Mouse (Mus musculus) adrenal gland, adult 2 months (tissue): ENCODE data around the gene Wfdc9. TPM values are rescaled to one million over a fixed set of nuclear protein-coding genes. Genes with fewer than 3 reads are reported as not detected.

Source experiments
- DNase-seq: peaks from one replicate; pipeline ENCODE4 v3.0.0; 2021
- polyA plus RNA-seq: library from polyadenylated mRNA; depleted of rRNA; stranded (reverse); fragments of >200 nt; gene quantifications from 2 replicates; pipeline ENCODE4 v1.2.3, GENCODE M21; 2012; rRNA removed
- total RNA-seq, 2 experiments: library from RNA; stranded (reverse); gene quantifications; 2 replicates each; pipeline ENCODE4 v1.2.3; 2021

The Wfdc9 gene
- total and polyA plus RNA-seq, 3 experiments, result not detected

DNA sequence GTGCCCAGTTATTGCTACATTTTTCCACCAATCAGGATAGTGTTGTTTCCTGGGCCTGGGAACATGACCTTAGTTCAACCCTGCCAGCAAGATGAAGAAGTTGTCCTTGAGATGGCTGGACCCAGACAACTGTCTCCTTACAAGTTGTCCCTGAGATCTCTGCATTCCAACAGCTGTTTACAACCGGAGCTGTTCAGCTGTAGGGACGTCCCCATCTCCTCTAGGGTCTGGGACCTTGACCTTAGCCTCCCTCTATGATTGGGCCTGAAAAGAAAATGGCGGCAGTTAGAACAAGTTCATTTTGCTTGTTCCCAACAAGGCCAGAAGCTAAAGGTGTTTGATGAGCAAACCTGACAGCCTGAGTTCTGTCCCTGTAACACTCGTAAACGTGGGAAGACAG is 37.3 kb downstream of the Wfdc9 start:
- DNase-seq, result no peak

DNA sequence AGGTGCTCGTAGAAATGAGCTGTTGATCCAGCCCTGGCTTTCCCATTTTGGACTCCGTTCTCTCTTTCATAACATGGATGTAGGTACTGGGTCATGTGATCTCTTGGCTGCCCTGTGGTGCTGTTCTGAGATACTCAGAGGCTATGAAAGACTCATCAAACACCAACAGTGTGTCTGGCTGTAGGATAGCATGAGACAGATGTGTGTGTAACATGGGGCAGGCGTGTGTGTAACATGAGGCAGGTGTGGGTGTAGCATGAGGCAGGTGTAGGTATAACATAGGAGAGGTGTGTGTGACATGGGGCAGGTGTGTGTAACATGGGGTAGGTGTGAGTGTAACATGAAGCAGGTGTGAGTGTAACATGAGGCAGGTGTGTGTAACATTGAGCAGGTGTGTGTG is 41.0 kb downstream of the Wfdc9 start:
- DNase-seq, result no peak

DNA sequence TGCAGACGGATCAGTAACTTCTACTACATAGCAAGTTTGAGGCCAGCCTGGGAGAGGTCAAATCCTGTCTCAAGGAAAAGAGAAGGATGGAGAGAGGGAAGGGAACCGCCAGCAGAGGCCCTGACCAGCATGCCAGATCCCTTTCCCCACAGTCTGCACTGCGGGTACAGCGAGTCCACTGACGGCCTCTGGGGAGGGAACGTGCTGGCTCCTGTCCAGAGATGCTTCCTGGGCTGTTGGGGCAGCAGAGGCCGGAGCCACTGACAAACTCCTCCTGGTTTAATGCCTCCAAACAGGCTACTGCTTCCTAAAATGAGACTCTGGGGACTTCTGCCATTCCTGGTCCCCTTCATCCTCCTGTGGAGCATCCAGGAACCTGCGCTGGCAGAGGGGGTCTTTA is 42.9 kb downstream of the Wfdc9 start, which contains the start of the genes Wfdc6b and Wfdc8:
Wfdc6b (plus strand) TSS at position 52 of the 400 bp plus-strand sequence.
Wfdc8 (minus strand) TSS at position 156 of the 400 bp plus-strand sequence.
- DNase-seq, result peak; percentile 38

DNA sequence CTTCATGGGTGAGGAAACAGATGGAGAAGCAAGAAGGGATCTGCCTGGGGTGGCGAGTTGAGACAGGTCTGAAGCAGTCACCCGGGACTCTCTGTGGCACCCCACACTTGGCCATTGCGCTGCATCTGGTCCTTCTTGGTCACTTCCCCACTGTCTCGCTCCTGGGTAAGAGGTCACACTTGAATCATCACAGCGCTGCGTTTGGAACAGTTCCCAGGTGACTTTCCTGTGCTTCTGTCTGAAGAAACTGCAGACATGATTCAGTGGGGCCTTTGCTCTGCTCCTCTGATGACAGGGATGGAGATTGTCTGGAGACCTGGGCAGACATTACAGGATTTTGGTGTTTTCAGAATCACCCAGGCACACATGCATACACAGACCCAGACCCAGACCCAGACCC is 47.6 kb downstream of the Wfdc9 start:
- DNase-seq, result peak; percentile 68

DNA sequence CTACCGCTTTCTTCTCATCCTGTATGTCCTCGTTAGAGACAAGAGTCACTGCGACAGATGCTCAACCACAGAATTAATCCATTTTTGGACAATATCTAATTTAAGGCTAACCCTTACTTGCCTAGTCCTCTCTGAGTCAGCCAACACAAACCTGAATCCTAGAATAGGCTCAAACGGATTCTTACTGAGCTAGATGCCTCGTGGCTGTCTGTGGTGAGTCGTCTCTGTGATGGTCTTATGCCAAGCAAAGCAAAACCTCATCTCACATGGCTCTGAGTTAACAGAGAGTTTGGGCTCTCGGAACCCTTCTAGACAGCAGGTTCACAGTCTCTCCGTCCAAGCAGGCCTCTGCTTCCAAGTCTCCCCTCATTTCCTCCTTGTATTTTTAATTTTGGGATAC is 52.0 kb downstream of the Wfdc9 start:
- DNase-seq, result no peak

DNA sequence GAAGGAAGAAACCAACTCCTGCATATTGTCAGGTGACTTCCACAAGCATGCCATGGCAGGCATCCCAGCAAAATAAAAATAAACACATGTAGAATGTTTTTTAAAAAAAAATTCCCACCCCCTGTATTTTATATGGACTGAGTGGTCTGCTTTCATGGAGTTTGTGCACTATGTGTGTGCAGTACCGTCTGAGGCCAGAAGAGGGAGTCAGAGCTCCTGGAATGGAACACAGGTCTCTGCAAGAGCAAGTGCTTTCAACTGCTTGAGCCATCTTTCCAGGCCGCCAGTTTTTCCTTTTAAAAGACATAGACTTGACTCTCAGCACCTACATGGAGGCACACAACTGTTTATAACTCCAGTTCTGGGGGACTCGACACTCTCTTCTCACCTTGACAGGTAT is 52.9 kb downstream of the Wfdc9 start:
- DNase-seq, result no peak

DNA sequence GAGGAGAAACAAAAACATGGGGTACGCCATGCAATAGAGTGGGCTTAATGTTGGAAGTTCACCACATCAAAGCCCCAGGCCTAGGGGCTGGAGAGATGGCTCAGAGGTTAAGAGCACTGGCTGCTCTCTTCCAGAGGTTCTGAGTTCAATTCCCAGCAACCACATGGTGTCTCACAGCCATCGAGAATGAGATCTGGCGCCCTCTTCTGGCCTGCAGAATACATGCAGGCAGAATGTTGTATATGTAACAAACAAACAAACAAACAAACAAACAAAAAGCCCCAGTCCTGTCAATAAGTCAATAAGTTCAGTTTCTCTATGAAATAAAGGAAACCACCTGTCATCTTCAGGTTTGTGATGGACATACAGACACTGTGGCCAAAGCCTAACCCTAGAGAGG is 56.2 kb downstream of the Wfdc9 start:
- DNase-seq, result no peak

Other genes with a start within 250 kb of the Wfdc9 start
Only the 30 nearest of the 31 such genes appear.
- gene Sdc4, start 212.7 kb downstream of the Wfdc9 start, total RNA-seq, result 100 to 1,000 TPM; 123 to 151 TPM
- gene Sdc4, start 212.7 kb downstream of the Wfdc9 start, polyA plus RNA-seq, result 23.3 and 23.5 TPM in 2 replicates
- gene Sys1, start 199.6 kb downstream of the Wfdc9 start, total RNA-seq, result 10 to 100 TPM; 24.5 to 34.0 TPM
- 299 and 335 TPM in 2 replicates for gene Sys1, start 199.6 kb downstream of the Wfdc9 start, polyA plus RNA-seq
- gene Gm20458, start 195.6 kb downstream of the Wfdc9 start, total RNA-seq, result 1 to 10 TPM; 3.9 to 9.6 TPM
- gene Gm20458, start 195.6 kb downstream of the Wfdc9 start, polyA plus RNA-seq, result 9.6 and 18.9 TPM in 2 replicates
- gene Trp53tg5, start 182.9 kb downstream of the Wfdc9 start, total RNA-seq, result not detected
- gene Trp53tg5, start 182.9 kb downstream of the Wfdc9 start, polyA plus RNA-seq, result not detected in 2 replicates
- gene Dbndd2, start 170.5 kb downstream of the Wfdc9 start, total RNA-seq, result 1 to 10 TPM; 5.5 to 7.0 TPM
- 20.8 and 30.7 TPM in 2 replicates for gene Dbndd2, start 170.5 kb downstream of the Wfdc9 start, polyA plus RNA-seq
- 10 to 100 TPM; 72.7 to 98.8 TPM for gene Pigt, start 159.1 kb downstream of the Wfdc9 start, total RNA-seq
- gene Pigt, start 159.1 kb downstream of the Wfdc9 start, polyA plus RNA-seq, result 216 and 218 TPM in 2 replicates
- gene Wfdc2, start 94.2 kb downstream of the Wfdc9 start, total RNA-seq, result not detected
- 0.51 and 0.73 TPM in 2 replicates for gene Wfdc2, start 94.2 kb downstream of the Wfdc9 start, polyA plus RNA-seq
- gene Spint3, start 83.1 kb downstream of the Wfdc9 start, total RNA-seq, result not detected
- gene Spint3, start 83.1 kb downstream of the Wfdc9 start, polyA plus RNA-seq, result not detected in 2 replicates
- gene Wfdc6a, start 71.1 kb downstream of the Wfdc9 start, total RNA-seq, result under 1 TPM in 1 of 2 experiments, not detected in 1; 0.52 TPM
- gene Wfdc6a, start 71.1 kb downstream of the Wfdc9 start, polyA plus RNA-seq, result 0.62 and 1.0 TPM in 2 replicates
- not detected for gene Eppin, start 63.0 kb downstream of the Wfdc9 start, total RNA-seq
- 0.29 TPM in 1 of 2 replicates, not detected in the other for gene Eppin, start 63.0 kb downstream of the Wfdc9 start, polyA plus RNA-seq
- not detected for gene Wfdc6b, start 43.1 kb downstream of the Wfdc9 start, total RNA-seq
- not detected in 2 replicates for gene Wfdc6b, start 43.1 kb downstream of the Wfdc9 start, polyA plus RNA-seq
- not detected for gene Wfdc8, start 43.0 kb downstream of the Wfdc9 start, total RNA-seq
- gene Wfdc8, start 43.0 kb downstream of the Wfdc9 start, polyA plus RNA-seq, result 0.07 and 1.8 TPM in 2 replicates
- gene Wfdc16, start 17.8 kb downstream of the Wfdc9 start, total RNA-seq, result not detected
- gene Wfdc16, start 17.8 kb downstream of the Wfdc9 start, polyA plus RNA-seq, result not detected in 2 replicates
- gene Wfdc10, start 537 bp downstream of the Wfdc9 start, total RNA-seq, result not detected
- gene Wfdc10, start 537 bp downstream of the Wfdc9 start, polyA plus RNA-seq, result not detected in 2 replicates
- not detected for gene Wfdc11, start 17.5 kb upstream of the Wfdc9 start, total RNA-seq
- not detected in 2 replicates for gene Wfdc11, start 17.5 kb upstream of the Wfdc9 start, polyA plus RNA-seq
- not detected for gene Wfdc13, start 28.5 kb upstream of the Wfdc9 start, total RNA-seq
- gene Wfdc13, start 28.5 kb upstream of the Wfdc9 start, polyA plus RNA-seq, result 0.13 TPM in 1 of 2 replicates, not detected in the other
- gene Spint4, start 41.9 kb upstream of the Wfdc9 start, total RNA-seq, result not detected
- gene Spint4, start 41.9 kb upstream of the Wfdc9 start, polyA plus RNA-seq, result not detected in 2 replicates
- gene Spint5, start 58.7 kb upstream of the Wfdc9 start, total RNA-seq, result not detected
- gene Spint5, start 58.7 kb upstream of the Wfdc9 start, polyA plus RNA-seq, result not detected in 2 replicates
- gene Wfdc3, start 89.3 kb upstream of the Wfdc9 start, total RNA-seq, result under 1 TPM; 0.24 to 0.32 TPM
- gene Wfdc3, start 89.3 kb upstream of the Wfdc9 start, polyA plus RNA-seq, result 0.17 and 0.27 TPM in 2 replicates
- 10 to 100 TPM; 34.9 to 41.8 TPM for gene Dnttip1, start 89.4 kb upstream of the Wfdc9 start, total RNA-seq
- gene Dnttip1, start 89.4 kb upstream of the Wfdc9 start, polyA plus RNA-seq, result 29.7 and 44.4 TPM in 2 replicates
- gene Ube2c, start 113.3 kb upstream of the Wfdc9 start, total RNA-seq, result 1 to 10 TPM; 2.5 to 5.2 TPM
- gene Ube2c, start 113.3 kb upstream of the Wfdc9 start, polyA plus RNA-seq, result 7.1 and 9.1 TPM in 2 replicates
- gene Tnnc2, start 123.4 kb upstream of the Wfdc9 start, total RNA-seq, result not detected
- gene Tnnc2, start 123.4 kb upstream of the Wfdc9 start, polyA plus RNA-seq, result not detected in 2 replicates
- gene Snx21, start 129.2 kb upstream of the Wfdc9 start, total RNA-seq, result 10 to 100 TPM; 26.5 to 43.1 TPM
- gene Snx21, start 129.2 kb upstream of the Wfdc9 start, polyA plus RNA-seq, result 109 and 111 TPM in 2 replicates
- gene Acot8, start 148.3 kb upstream of the Wfdc9 start, total RNA-seq, result 10 to 100 TPM; 28.3 to 30.4 TPM
- gene Acot8, start 148.3 kb upstream of the Wfdc9 start, polyA plus RNA-seq, result 59.2 and 64.4 TPM in 2 replicates
- 1 to 10 TPM; 3.5 to 5.7 TPM for gene Zswim3, start 148.5 kb upstream of the Wfdc9 start, total RNA-seq
- 2.3 and 2.5 TPM in 2 replicates for gene Zswim3, start 148.5 kb upstream of the Wfdc9 start, polyA plus RNA-seq
- 10 to 100 TPM; 11.0 to 11.7 TPM for gene Zswim1, start 166.1 kb upstream of the Wfdc9 start, total RNA-seq
- gene Zswim1, start 166.1 kb upstream of the Wfdc9 start, polyA plus RNA-seq, result 19.7 and 21.8 TPM in 2 replicates
- gene Spata25, start 172.0 kb upstream of the Wfdc9 start, total RNA-seq, result not detected
- not detected in 2 replicates for gene Spata25, start 172.0 kb upstream of the Wfdc9 start, polyA plus RNA-seq
- 100 to 1,000 TPM; 114 to 124 TPM for gene Ctsa, start 176.3 kb upstream of the Wfdc9 start, total RNA-seq
- 304 and 353 TPM in 2 replicates for gene Ctsa, start 176.3 kb upstream of the Wfdc9 start, polyA plus RNA-seq
- 1 to 10 TPM; 1.4 to 2.7 TPM for gene Neurl2, start 176.9 kb upstream of the Wfdc9 start, total RNA-seq
- gene Neurl2, start 176.9 kb upstream of the Wfdc9 start, polyA plus RNA-seq, result 5.6 and 6.7 TPM in 2 replicates
- 10 to 100 TPM; 21.1 to 36.6 TPM for gene Pltp, start 201.1 kb upstream of the Wfdc9 start, total RNA-seq
- 63.9 and 72.0 TPM in 2 replicates for gene Pltp, start 201.1 kb upstream of the Wfdc9 start, polyA plus RNA-seq